Mouse (Mus musculus) lung, embryonic 15.5 days (tissue): Measurements from ENCODE around the gene Disc1. TPM values are rescaled to one million over a fixed set of nuclear protein-coding genes. Genes with fewer than 3 reads are reported as not detected.

ENCODE experiments used
- ATAC-seq: fragments of 200-750 bp; cut with Nextera tagmentation; 2 replicates; pipeline ENCODE4 v1.8.0; 2017; ENCODE audit warnings: moderate number of reproducible peaks, borderline replicate concordance; ENCODE audit not compliant: low FRiP score, low TSS enrichment; ENCODE audit errors: extremely low read depth
- H3K27ac ChIP-seq: fragments of 300-500 bp; sonication (generic); 2 replicates; pipeline ENCODE4 v1.5.1; 2015; ENCODE audit warnings: moderate library complexity, mild to moderate bottlenecking, inconsistent platforms
- H3K27me3 ChIP-seq: fragments of 300-500 bp; sonication (generic); 2 replicates; pipeline ENCODE4 v1.6.1; 2015; ENCODE audit warnings: inconsistent platforms
- H3K36me3 ChIP-seq: fragments of 300-500 bp; sonication (generic); 2 replicates; pipeline ENCODE4 v1.6.1; 2015; ENCODE audit warnings: inconsistent platforms
- H3K4me1 ChIP-seq: fragments of 300-500 bp; sonication (generic); 2 replicates; pipeline ENCODE4 v1.6.1; 2015; ENCODE audit warnings: inconsistent platforms
- H3K4me2 ChIP-seq: fragments of 300-500 bp; sonication (generic); 2 replicates; pipeline ENCODE4 v1.6.1; 2015; ENCODE audit warnings: inconsistent platforms, mild to moderate bottlenecking, moderate library complexity
- H3K4me3 ChIP-seq: fragments of 300-500 bp; sonication (generic); 2 replicates; pipeline ENCODE4 v1.5.1; 2015; ENCODE audit warnings: mild to moderate bottlenecking, inconsistent platforms
- H3K9ac ChIP-seq: fragments of 300-500 bp; sonication (generic); 2 replicates; pipeline ENCODE4 v1.6.1; 2015; ENCODE audit warnings: inconsistent platforms
- H3K9me3 ChIP-seq: fragments of 300-500 bp; sonication (generic); 2 replicates; pipeline ENCODE4 v1.6.1; 2016; ENCODE audit warnings: inconsistent platforms
- WGBS: fragments of 180-500 bp; shearing (Covaris S2); methylation state at CpG from one replicate; pipeline ENCODE4 v1.1.7; 2015; 5-methylcytosine and 5-hydroxymethylcytosine counted together
- polyA plus RNA-seq: library from polyadenylated mRNA; unstranded; fragments of >200 nt; fragmentation: Nextera tagmentation; extraction: Ambion mirVana; gene quantifications from 2 replicates; pipeline ENCODE4 v1.2.1, GENCODE M21; 2015

Disc1 gene
- polyA plus RNA-seq, 1 experiment from 2014 or later = 3.0 TPM

DNA sequence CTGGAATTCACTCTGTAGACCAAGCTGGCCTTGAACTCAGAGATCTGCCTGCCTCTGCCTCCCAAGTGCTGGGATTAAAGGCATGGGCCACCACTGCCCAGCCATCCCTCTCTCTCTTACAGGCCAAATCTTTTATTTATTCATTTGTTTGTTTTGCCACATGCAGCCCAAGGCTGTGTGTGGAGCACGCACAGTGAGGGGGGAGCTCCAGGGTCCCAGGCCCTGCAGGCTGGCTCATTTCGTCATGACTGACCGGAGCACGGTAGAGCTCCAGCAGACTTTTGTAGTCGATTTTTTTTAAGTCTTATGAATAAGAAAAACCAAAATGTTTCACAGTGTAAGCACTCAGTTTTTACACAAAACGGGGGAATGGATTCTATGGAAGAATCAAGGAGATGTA is 112.5 kb downstream of the Disc1 start:
- H3K27ac ChIP-seq = peak overlapping the region; percentile 39; the same call in 1 of the 2 replicates
- no peaks in the 10 kb centered on the region for H3K9me3 ChIP-seq
- no peaks in the 10 kb centered on the region for H3K36me3 ChIP-seq
- H3K4me2 ChIP-seq = no peak overlapping the region
- H3K4me3 ChIP-seq = no peak overlapping the region
- H3K4me1 ChIP-seq = peaks cover 7% of the 10 kb centered on the region; the same call in 1 of the 2 replicates
- no peak overlapping the region for H3K9ac ChIP-seq
- no peaks in the 10 kb centered on the region for H3K27me3 ChIP-seq
- 73% methylated on average over 6 of the region's 6 CpGs for WGBS
- ATAC-seq = no peak

DNA sequence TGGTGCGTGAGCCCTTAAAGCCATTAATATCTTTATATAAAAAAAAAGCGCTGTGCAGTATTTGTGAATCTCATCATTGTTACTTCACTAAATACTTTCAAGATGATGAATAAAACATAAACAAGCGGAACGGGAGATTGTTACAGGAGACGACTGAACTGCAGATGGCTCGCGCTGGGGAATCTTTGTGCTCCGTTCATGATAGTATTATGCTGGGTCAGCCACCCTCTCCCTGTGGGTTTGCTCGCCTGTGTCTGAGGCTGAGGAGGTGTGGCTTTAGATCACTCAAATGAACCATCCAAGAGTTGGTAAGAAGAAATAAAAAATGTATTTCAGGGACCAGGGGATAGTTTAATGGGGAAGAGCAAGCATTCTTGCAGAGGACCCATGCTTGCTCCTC is 113.0 kb downstream of the Disc1 start:
- peak overlapping the region; percentile 39 for H3K27ac ChIP-seq
- no peak overlapping the region for H3K4me3 ChIP-seq
- H3K36me3 ChIP-seq = no peaks in the 10 kb centered on the region
- no peak overlapping the region for H3K9ac ChIP-seq
- no peaks in the 10 kb centered on the region for H3K27me3 ChIP-seq
- H3K4me1 ChIP-seq = peaks cover 7% of the 10 kb centered on the region; the same call in 1 of the 2 replicates
- ATAC-seq = no peak
- H3K9me3 ChIP-seq = no peaks in the 10 kb centered on the region
- WGBS = 47% methylated on average over 9 of the region's 9 CpGs
- no peak overlapping the region for H3K4me2 ChIP-seq

- Histone ChIP-seq H3K4me3 (no peak overlapping the region), H3K27me3 (no peaks in the 10 kb centered on the region), H3K36me3 (no peaks in the 10 kb centered on the region), H3K27ac (peak overlapping the region; percentile 37; the same call in 1 of the 2 replicates), H3K9me3 (no peaks in the 10 kb centered on the region), H3K4me2 (no peak overlapping the region), H3K9ac (no peak overlapping the region), H3K4me1 (peaks cover 20% of the 10 kb centered on the region)
- ATAC-seq = peak; percentile 69
- WGBS = 33% methylated on average over 3 of the region's 3 CpGs
Measured at GRCm38 (mm10) chr8:125169628-125170027, 115.6 kb downstream of the Disc1 start.

DNA sequence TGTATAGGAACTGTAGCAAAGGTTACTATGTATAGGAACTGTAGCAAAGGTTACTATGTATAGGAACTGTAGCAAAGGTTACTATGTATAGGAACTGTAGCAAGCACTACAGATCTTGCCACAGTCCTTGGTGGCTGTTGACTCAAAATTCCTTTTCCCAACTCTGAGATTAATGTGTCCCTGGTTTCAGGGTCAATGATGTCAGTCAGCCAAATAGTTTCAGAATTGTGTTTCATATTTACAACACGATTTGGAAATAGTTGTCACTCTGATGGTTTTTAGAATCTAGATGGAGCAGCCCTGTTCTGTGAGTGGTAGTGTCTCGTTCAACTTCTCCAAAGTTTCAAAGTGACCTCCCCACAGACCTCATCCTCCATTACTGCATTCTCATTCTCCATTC is 117.5 kb downstream of the Disc1 start:
- Histone ChIP-seq H3K27ac (no peak overlapping the region), H3K9me3 (no peaks in the 10 kb centered on the region), H3K4me2 (no peak overlapping the region), H3K36me3 (no peaks in the 10 kb centered on the region), H3K4me3 (no peak overlapping the region), H3K27me3 (no peaks in the 10 kb centered on the region), H3K9ac (no peak overlapping the region), H3K4me1 (peaks cover 30% of the 10 kb centered on the region)
- no peak for ATAC-seq
- 69% methylated on average over 2 of the region's 2 CpGs for WGBS

- ATAC-seq = no peak
- H3K9ac ChIP-seq = no peak overlapping the region
- no peak overlapping the region for H3K4me3 ChIP-seq
- peaks cover 23% of the 10 kb centered on the region for H3K4me1 ChIP-seq
- 38% methylated on average over 7 of the region's 7 CpGs for WGBS
- no peaks in the 10 kb centered on the region for H3K27me3 ChIP-seq
- H3K9me3 ChIP-seq = no peaks in the 10 kb centered on the region
- H3K4me2 ChIP-seq = peak overlapping the region; percentile 10; the same call in 1 of the 2 replicates
- H3K27ac ChIP-seq = peak overlapping the region; percentile 65
- no peaks in the 10 kb centered on the region for H3K36me3 ChIP-seq
Measured at GRCm38 (mm10) chr8:125174237-125174636, 120.2 kb downstream of the Disc1 start.

- no peak overlapping the region for H3K4me2 ChIP-seq
- peak; percentile 92 for ATAC-seq
- WGBS = 18% methylated on average over 4 of the region's 4 CpGs
Measured at GRCm38 (mm10) chr8:125174851-125175250, 120.9 kb downstream of the Disc1 start.

GRCm38 (mm10) chr8:125175661-125176060 is 121.7 kb downstream of the Disc1 start:
- 48% methylated on average over 4 of the region's 4 CpGs for WGBS

More at GRCm38 (mm10) chr8:125174851-125175250, 120.9 kb downstream of the Disc1 start:
- H3K9me3 ChIP-seq = no peaks in the 10 kb centered on the region
- H3K4me1 ChIP-seq = peaks cover 23% of the 10 kb centered on the region
- no peak overlapping the region for H3K4me3 ChIP-seq
- no peaks in the 10 kb centered on the region for H3K36me3 ChIP-seq
- H3K9ac ChIP-seq = no peak overlapping the region
- peak overlapping the region; percentile 65 for H3K27ac ChIP-seq
- H3K27me3 ChIP-seq = no peaks in the 10 kb centered on the region

DNA sequence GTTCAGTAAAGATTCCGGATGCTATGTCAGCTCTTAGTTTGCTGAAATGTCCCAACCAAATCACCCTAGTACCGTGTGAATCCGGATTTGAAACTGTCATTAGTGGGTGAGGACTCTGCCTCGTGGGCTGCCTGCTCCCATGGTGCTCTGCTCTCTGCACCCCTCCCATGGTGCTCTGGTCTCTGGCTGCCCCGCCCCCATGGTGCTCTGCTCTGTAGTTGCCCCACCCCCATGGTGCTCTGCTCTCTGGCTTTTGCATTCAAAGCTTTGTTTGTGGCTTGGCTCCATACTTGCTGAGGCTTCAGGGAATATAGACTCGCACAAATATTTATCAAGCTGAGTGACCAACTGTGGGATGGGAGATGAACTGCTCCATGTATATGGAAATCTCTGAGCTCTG is 123.1 kb downstream of the Disc1 start:
- no peaks in the 10 kb centered on the region for H3K27me3 ChIP-seq
- no peak overlapping the region for H3K27ac ChIP-seq
- H3K36me3 ChIP-seq = no peaks in the 10 kb centered on the region
- no peaks in the 10 kb centered on the region for H3K9me3 ChIP-seq
- H3K4me2 ChIP-seq = no peak overlapping the region
- 85% methylated on average over 6 of the region's 6 CpGs for WGBS
- no peak for ATAC-seq
- H3K4me3 ChIP-seq = no peak overlapping the region
- H3K9ac ChIP-seq = no peak overlapping the region
- H3K4me1 ChIP-seq = peaks cover 23% of the 10 kb centered on the region

More at GRCm38 (mm10) chr8:125175661-125176060, 121.7 kb downstream of the Disc1 start:
- no peaks in the 10 kb centered on the region for H3K36me3 ChIP-seq
- H3K9me3 ChIP-seq = no peaks in the 10 kb centered on the region
- H3K27ac ChIP-seq = peak overlapping the region; percentile 65; the same call in 1 of the 2 replicates
- H3K4me2 ChIP-seq = no peak overlapping the region
- H3K4me3 ChIP-seq = no peak overlapping the region
- H3K9ac ChIP-seq = no peak overlapping the region
- H3K4me1 ChIP-seq = peaks cover 23% of the 10 kb centered on the region
- H3K27me3 ChIP-seq = no peaks in the 10 kb centered on the region
- no peak for ATAC-seq

GRCm38 (mm10) chr8:125177958-125178357 is 124.0 kb downstream of the Disc1 start:
- no peaks in the 10 kb centered on the region for H3K36me3 ChIP-seq
- peaks cover 23% of the 10 kb centered on the region for H3K4me1 ChIP-seq
- H3K27ac ChIP-seq = no peak overlapping the region
- no peak overlapping the region for H3K9ac ChIP-seq
- H3K9me3 ChIP-seq = no peaks in the 10 kb centered on the region
- 69% methylated on average over 8 of the region's 8 CpGs for WGBS
- H3K4me3 ChIP-seq = no peak overlapping the region
- H3K27me3 ChIP-seq = no peaks in the 10 kb centered on the region
- no peak overlapping the region for H3K4me2 ChIP-seq
- ATAC-seq = no peak

DNA sequence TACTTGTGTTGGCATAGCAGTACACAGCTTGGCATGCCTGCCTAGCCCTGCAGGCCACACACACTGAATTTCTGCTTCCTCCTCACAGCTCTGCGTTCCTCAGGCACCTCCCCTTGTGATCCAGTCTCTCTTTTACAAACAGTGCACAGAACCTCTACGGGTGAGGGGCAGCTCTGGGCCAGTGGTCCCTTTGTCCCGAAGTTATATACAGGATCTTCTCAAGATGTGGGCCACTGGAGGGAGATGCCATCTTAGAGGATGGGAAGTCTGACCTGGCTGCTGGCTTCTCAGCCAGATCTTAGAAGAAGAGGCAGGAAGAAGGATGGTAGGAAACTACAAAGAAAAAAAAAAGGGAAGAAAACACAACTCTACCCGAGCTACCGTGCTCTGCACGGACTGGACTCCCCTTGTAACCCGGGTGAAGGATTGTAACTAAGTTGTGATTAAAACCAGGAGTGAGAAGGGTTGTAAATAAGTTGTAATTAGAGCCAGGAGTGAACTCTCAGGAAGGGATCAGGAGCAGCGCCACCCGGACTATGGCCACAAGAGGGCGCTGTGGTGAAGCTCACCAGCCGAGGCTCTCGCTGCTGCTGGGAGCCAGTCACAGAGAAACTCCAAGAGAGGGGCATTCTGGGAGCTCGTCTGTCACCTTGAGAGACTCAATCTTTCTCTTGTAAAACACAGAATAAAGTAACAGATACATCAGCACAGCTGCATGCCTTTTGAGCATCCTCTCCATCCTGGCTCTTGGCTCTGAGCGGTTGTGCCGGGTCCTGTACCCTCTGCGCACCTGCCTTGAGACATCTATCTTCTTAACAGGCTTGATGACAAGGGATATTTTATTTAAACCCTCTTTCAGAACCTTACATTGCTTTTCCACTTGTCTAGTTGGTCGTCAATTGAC is 129.8 kb downstream of the Disc1 start:
- no peaks in the 10 kb centered on the region for H3K27me3 ChIP-seq
- H3K36me3 ChIP-seq = no peaks in the 10 kb centered on the region
- no peak overlapping the region for H3K9ac ChIP-seq
- no peak overlapping the region for H3K4me3 ChIP-seq
- no peaks in the 10 kb centered on the region for H3K9me3 ChIP-seq
- no peak for ATAC-seq
- H3K4me1 ChIP-seq = peaks cover 7% of the 10 kb centered on the region
- no peak overlapping the region for H3K4me2 ChIP-seq
- no peak overlapping the region for H3K27ac ChIP-seq
- 16% methylated on average over 17 of the region's 17 CpGs for WGBS

GRCm38 (mm10) chr8:125184452-125184817 is 130.4 kb downstream of the Disc1 start:
- no peak overlapping the region for H3K9ac ChIP-seq
- no peaks in the 10 kb centered on the region for H3K9me3 ChIP-seq
- no peaks in the 10 kb centered on the region for H3K27me3 ChIP-seq
- no peak for ATAC-seq
- no peak overlapping the region for H3K4me2 ChIP-seq
- H3K36me3 ChIP-seq = no peaks in the 10 kb centered on the region
- H3K4me1 ChIP-seq = peaks cover 7% of the 10 kb centered on the region
- no peak overlapping the region for H3K4me3 ChIP-seq
- H3K27ac ChIP-seq = no peak overlapping the region
- 58% methylated on average over 9 of the region's 9 CpGs for WGBS

- WGBS = 83% methylated on average over 1 of the region's 1 CpGs
- H3K27ac ChIP-seq = no peak overlapping the region
Measured at GRCm38 (mm10) chr8:125184881-125185280, 130.9 kb downstream of the Disc1 start.

More at GRCm38 (mm10) chr8:125184881-125185280, 130.9 kb downstream of the Disc1 start:
- H3K9ac ChIP-seq = no peak overlapping the region
- H3K27me3 ChIP-seq = no peaks in the 10 kb centered on the region
- no peak for ATAC-seq
- H3K36me3 ChIP-seq = no peaks in the 10 kb centered on the region
- H3K4me2 ChIP-seq = no peak overlapping the region
- H3K4me1 ChIP-seq = peaks cover 7% of the 10 kb centered on the region
- H3K9me3 ChIP-seq = no peaks in the 10 kb centered on the region
- no peak overlapping the region for H3K4me3 ChIP-seq
